Mouse (Mus musculus) heart, embryonic 16.5 days (tissue): ENCODE measurements at regions not wholly inside any gene's neighbourhood (a gene's known extent, or its start where the extent isn't known, plus 50 kb on each side); places are given as distances from the start of the nearest gene placed in this dataset.

Source experiments
- ATAC-seq: fragments of 200-750 bp; cut with Nextera tagmentation; replicated peaks from 2 replicates; pipeline ENCODE4 v1.8.0; 2017; ENCODE audit warnings: moderate number of reproducible peaks; ENCODE audit not compliant: insufficient read depth, low FRiP score; ENCODE audit errors: extremely low read depth
- H3K27ac ChIP-seq: fragments of 300-500 bp; sonication (generic); 2 replicates; pipeline ENCODE4 v1.5.1; 2014; ENCODE audit warnings: mild to moderate bottlenecking, low read length, control low read depth, moderate library complexity
- H3K27me3 ChIP-seq: fragments of 300-500 bp; sonication (generic); 2 replicates; pipeline ENCODE4 v1.6.1; 2014; ENCODE audit warnings: low read length, mixed read lengths; ENCODE audit not compliant: control insufficient read depth, insufficient read depth
- H3K36me3 ChIP-seq: fragments of 300-500 bp; sonication (generic); 2 replicates; pipeline ENCODE4 v1.6.1; 2014; ENCODE audit not compliant: control insufficient read depth, insufficient read depth
- H3K4me1 ChIP-seq: fragments of 300-500 bp; sonication (generic); 2 replicates; pipeline ENCODE4 v1.6.1; 2014; ENCODE audit warnings: low read length, mixed read lengths; ENCODE audit not compliant: control insufficient read depth, insufficient read depth
- H3K4me2 ChIP-seq: fragments of 300-500 bp; sonication (generic); 2 replicates; pipeline ENCODE4 v1.6.1; 2014; ENCODE audit warnings: low read depth, mild to moderate bottlenecking, control low read depth, low read length
- H3K4me3 ChIP-seq: fragments of 300-500 bp; sonication (generic); 2 replicates; pipeline ENCODE4 v1.5.1; 2014; ENCODE audit warnings: mild to moderate bottlenecking, control low read depth, low read length
- H3K9ac ChIP-seq: fragments of 300-500 bp; sonication (generic); 2 replicates; pipeline ENCODE4 v1.6.1; 2014; ENCODE audit warnings: low read length, control low read depth
- H3K9me3 ChIP-seq: fragments of 300-500 bp; sonication (generic); replicated peaks from 2 replicates; pipeline ENCODE4 v1.6.1; 2016; ENCODE audit warnings: low read length; ENCODE audit not compliant: control insufficient read depth
- WGBS: fragments of 180-500 bp; shearing (Covaris S2); extraction: QIAGEN DNeasy Blood & Tissue Kit; methylation state at CpG from one replicate; pipeline ENCODE4 v1.1.7; 2014; 5-methylcytosine and 5-hydroxymethylcytosine counted together

DNA sequence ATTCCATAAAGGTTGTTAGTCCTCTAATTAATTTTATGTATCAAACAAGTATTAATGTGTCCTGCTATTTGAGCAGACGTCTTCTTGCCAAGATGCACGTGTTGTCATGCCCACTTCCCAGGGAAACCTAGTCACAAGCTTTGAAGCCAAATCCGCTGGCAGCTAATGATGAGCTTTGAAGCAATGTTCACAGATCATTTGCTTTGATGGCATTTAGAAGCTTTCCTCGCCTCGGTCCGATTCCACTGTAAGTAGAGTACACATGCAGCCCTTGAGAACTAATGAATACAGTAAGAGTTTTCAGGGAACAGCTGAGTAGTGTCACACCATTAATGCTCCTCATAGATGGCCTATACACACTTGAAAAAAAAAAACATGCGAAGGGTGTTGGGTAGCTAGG lies 81.8 kb downstream of the Etaa1 start:
- no peaks in the 10 kb centered on the region for H3K36me3 ChIP-seq
- H3K27ac ChIP-seq, result no peak overlapping the region
- no peak for ATAC-seq
- no peak overlapping the region for H3K9ac ChIP-seq
- H3K4me1 ChIP-seq, result no peaks in the 10 kb centered on the region
- no peak overlapping the region for H3K4me2 ChIP-seq
- no peak overlapping the region for H3K4me3 ChIP-seq
- no peaks in the 10 kb centered on the region for H3K27me3 ChIP-seq
- 75% methylated on average over 7 of the region's 7 CpGs for WGBS
- H3K9me3 ChIP-seq, result no peaks in the 10 kb centered on the region

GRCm38 (mm10) chr11:17883276-17883675 lies 70.4 kb downstream of the Etaa1 start:
- WGBS, result 68% methylated on average over 1 of the region's 1 CpGs
- Histone ChIP-seq H3K4me2 (no peak overlapping the region), H3K9me3 (peaks cover 5% of the 10 kb centered on the region), H3K27ac (no peak overlapping the region), H3K4me1 (no peaks in the 10 kb centered on the region), H3K9ac (no peak overlapping the region), H3K36me3 (no peaks in the 10 kb centered on the region), H3K27me3 (no peaks in the 10 kb centered on the region), H3K4me3 (no peak overlapping the region)
- no peak for ATAC-seq
